Mouse (Mus musculus): ENCODE data around the gene Mst1. TPM values are rescaled to one million over a fixed set of nuclear protein-coding genes. Genes with fewer than 3 reads are reported as not detected.
A peak's percentile ranks its signal among the peaks of the same experiment; 100 is the strongest.

The Mst1 gene
- polyA plus RNA-seq (2015; fragmentation: Nextera tagmentation; extraction: Ambion mirVana) = 7.8 and 8.7 TPM in 2 replicates

- no peaks in the 10 kb centered on the region for H3K36me3 ChIP-seq (ENCODE audit: control insufficient read depth, insufficient read depth, low read length)
- ATAC-seq (ENCODE audit: insufficient read depth, low FRiP score) = peak; percentile 43; the same call in 1 of the 2 replicates
- H3K9ac ChIP-seq (ENCODE audit: low read length) = peak within 1 kb of the TSS; percentile 97
- H3K27ac ChIP-seq (ENCODE audit: low read length) = peak within 1 kb of the TSS; percentile 92
- H3K27me3 ChIP-seq (ENCODE audit: control insufficient read depth, insufficient read depth, low read length) = peaks cover 21% of the 10 kb centered on the region
- no peaks in the 10 kb centered on the region for H3K9me3 ChIP-seq (replicated peaks; ENCODE audit: control insufficient read depth, low read length)
- peak within 1 kb of the TSS; percentile 95 for H3K4me3 ChIP-seq (replicated peaks; ENCODE audit: low read length)
- peaks cover 24% of the 10 kb centered on the region for H3K4me1 ChIP-seq (ENCODE audit: control insufficient read depth, insufficient read depth, low read length)
- WGBS = 66% methylated on average over 5 of the region's 5 CpGs
- peak within 1 kb of the TSS; percentile 95 for H3K4me2 ChIP-seq (ENCODE audit: low read depth, low read length)
These were observed at the start of gene Mst1 for GRCm38 (mm10) chr9:108080168-108080567. TSS of gene Mst1 (plus strand) at chr9:108080436.

- Histone ChIP-seq H3K4me2 (ENCODE audit: low read depth, low read length) (no peak overlapping the region), H3K27ac (ENCODE audit: low read length) (no peak overlapping the region), H3K9me3 (replicated peaks; ENCODE audit: control insufficient read depth, low read length) (no peaks in the 10 kb centered on the region), H3K4me3 (replicated peaks; ENCODE audit: low read length) (no peak overlapping the region), H3K9ac (ENCODE audit: low read length) (no peak overlapping the region), H3K36me3 (ENCODE audit: control insufficient read depth, insufficient read depth, low read length) (peaks cover 18% of the 10 kb centered on the region), H3K4me1 (ENCODE audit: control insufficient read depth, insufficient read depth, low read length) (no peaks in the 10 kb centered on the region), H3K27me3 (ENCODE audit: control insufficient read depth, insufficient read depth, low read length) (no peaks in the 10 kb centered on the region)
- WGBS = 94% methylated on average over 5 of the region's 5 CpGs
- no peak for ATAC-seq (ENCODE audit: insufficient read depth, low FRiP score)
These were observed 48.1 kb upstream of the Mst1 start for GRCm38 (mm10) chr9:108032126-108032525.

GRCm38 (mm10) chr9:108035331-108036156 is 44.7 kb upstream of the Mst1 start:
- peak overlapping the region; percentile 37; the same call in 1 of the 2 replicates for H3K27ac ChIP-seq (ENCODE audit: low read length)
- no peak overlapping the region for H3K4me3 ChIP-seq (replicated peaks; ENCODE audit: low read length)
- H3K36me3 ChIP-seq (ENCODE audit: control insufficient read depth, insufficient read depth, low read length) = peaks cover 10% of the 10 kb centered on the region
- no peaks in the 10 kb centered on the region for H3K4me1 ChIP-seq (ENCODE audit: control insufficient read depth, insufficient read depth, low read length)
- H3K4me2 ChIP-seq (ENCODE audit: low read depth, low read length) = no peak overlapping the region
- no peaks in the 10 kb centered on the region for H3K9me3 ChIP-seq (replicated peaks; ENCODE audit: control insufficient read depth, low read length)
- H3K27me3 ChIP-seq (ENCODE audit: control insufficient read depth, insufficient read depth, low read length) = no peaks in the 10 kb centered on the region
- peak; percentile 50; the same call in 1 of the 2 replicates for ATAC-seq (ENCODE audit: insufficient read depth, low FRiP score)
- 93% methylated on average over 2 of the region's 2 CpGs for WGBS
- H3K9ac ChIP-seq (ENCODE audit: low read length) = no peak overlapping the region

- H3K36me3 ChIP-seq (ENCODE audit: control insufficient read depth, insufficient read depth, low read length) = peaks cover 28% of the 10 kb centered on the region
These were observed 35.3 kb upstream of the Mst1 start for GRCm38 (mm10) chr9:108044751-108045492.

GRCm38 (mm10) chr9:108046582-108046981 is 33.7 kb upstream of the Mst1 start:
- H3K36me3 ChIP-seq (ENCODE audit: control insufficient read depth, insufficient read depth, low read length) = peaks cover 30% of the 10 kb centered on the region
- H3K9me3 ChIP-seq (replicated peaks; ENCODE audit: control insufficient read depth, low read length) = no peaks in the 10 kb centered on the region
- H3K27me3 ChIP-seq (ENCODE audit: control insufficient read depth, insufficient read depth, low read length) = no peaks in the 10 kb centered on the region
- no peak overlapping the region for H3K27ac ChIP-seq (ENCODE audit: low read length)
- H3K4me2 ChIP-seq (ENCODE audit: low read depth, low read length) = no peak overlapping the region
- H3K9ac ChIP-seq (ENCODE audit: low read length) = no peak overlapping the region
- WGBS = 91% methylated on average over 4 of the region's 4 CpGs
- H3K4me3 ChIP-seq (replicated peaks; ENCODE audit: low read length) = no peak overlapping the region
- no peak for ATAC-seq (ENCODE audit: insufficient read depth, low FRiP score)
- peaks cover 19% of the 10 kb centered on the region for H3K4me1 ChIP-seq (ENCODE audit: control insufficient read depth, insufficient read depth, low read length)

More at GRCm38 (mm10) chr9:108044751-108045492, 35.3 kb upstream of the Mst1 start:
- 94% methylated on average over 8 of the region's 8 CpGs for WGBS
- H3K27me3 ChIP-seq (ENCODE audit: control insufficient read depth, insufficient read depth, low read length) = no peaks in the 10 kb centered on the region
- no peak overlapping the region for H3K4me2 ChIP-seq (ENCODE audit: low read depth, low read length)
- no peak overlapping the region for H3K27ac ChIP-seq (ENCODE audit: low read length)
- H3K9me3 ChIP-seq (replicated peaks; ENCODE audit: control insufficient read depth, low read length) = no peaks in the 10 kb centered on the region
- no peak for ATAC-seq (ENCODE audit: insufficient read depth, low FRiP score)
- no peak overlapping the region for H3K4me3 ChIP-seq (replicated peaks; ENCODE audit: low read length)
- no peak overlapping the region for H3K9ac ChIP-seq (ENCODE audit: low read length)
- peaks cover 14% of the 10 kb centered on the region for H3K4me1 ChIP-seq (ENCODE audit: control insufficient read depth, insufficient read depth, low read length)

GRCm38 (mm10) chr9:108047601-108048565 is 32.4 kb upstream of the Mst1 start:
- H3K27ac ChIP-seq (ENCODE audit: low read length) = peak overlapping the region; percentile 86
- peaks cover 29% of the 10 kb centered on the region for H3K36me3 ChIP-seq (ENCODE audit: control insufficient read depth, insufficient read depth, low read length)
- H3K4me2 ChIP-seq (ENCODE audit: low read depth, low read length) = peak overlapping the region; percentile 80
- peak overlapping the region; percentile 73 for H3K9ac ChIP-seq (ENCODE audit: low read length)
- no peak for ATAC-seq (ENCODE audit: insufficient read depth, low FRiP score)
- no peaks in the 10 kb centered on the region for H3K27me3 ChIP-seq (ENCODE audit: control insufficient read depth, insufficient read depth, low read length)
- H3K9me3 ChIP-seq (replicated peaks; ENCODE audit: control insufficient read depth, low read length) = no peaks in the 10 kb centered on the region
- WGBS = 42% methylated on average over 17 of the region's 17 CpGs
- H3K4me1 ChIP-seq (ENCODE audit: control insufficient read depth, insufficient read depth, low read length) = peaks cover 25% of the 10 kb centered on the region
- peak overlapping the region; percentile 91 for H3K4me3 ChIP-seq (replicated peaks; ENCODE audit: low read length)

- peaks cover 29% of the 10 kb centered on the region for H3K36me3 ChIP-seq (ENCODE audit: control insufficient read depth, insufficient read depth, low read length)
- H3K4me1 ChIP-seq (ENCODE audit: control insufficient read depth, insufficient read depth, low read length) = peaks cover 30% of the 10 kb centered on the region
- WGBS = under 1% methylated on average over 19 of the region's 19 CpGs
These were observed 31.7 kb upstream of the Mst1 start for GRCm38 (mm10) chr9:108048566-108048955.

GRCm38 (mm10) chr9:108049016-108049455 is 31.2 kb upstream of the Mst1 start, which contains the start of gene Gmppb:
TSS of gene Gmppb (plus strand) at chr9:108049242.
- Histone ChIP-seq H3K27me3 (ENCODE audit: control insufficient read depth, insufficient read depth, low read length) (no peaks in the 10 kb centered on the region), H3K9ac (ENCODE audit: low read length) (peak within 1 kb of the TSS; percentile 89), H3K4me1 (ENCODE audit: control insufficient read depth, insufficient read depth, low read length) (peaks cover 31% of the 10 kb centered on the region), H3K4me2 (ENCODE audit: low read depth, low read length) (peak within 1 kb of the TSS; percentile 88), H3K4me3 (replicated peaks; ENCODE audit: low read length) (peak within 1 kb of the TSS; percentile 91), H3K9me3 (replicated peaks; ENCODE audit: control insufficient read depth, low read length) (no peaks in the 10 kb centered on the region), H3K27ac (ENCODE audit: low read length) (peak within 1 kb of the TSS; percentile 86), H3K36me3 (ENCODE audit: control insufficient read depth, insufficient read depth, low read length) (peaks cover 29% of the 10 kb centered on the region)
- under 1% methylated on average over 36 of the region's 39 CpGs for WGBS
- ATAC-seq (ENCODE audit: insufficient read depth, low FRiP score) = peak; percentile 93

More at GRCm38 (mm10) chr9:108048566-108048955, 31.7 kb upstream of the Mst1 start:
- H3K27me3 ChIP-seq (ENCODE audit: control insufficient read depth, insufficient read depth, low read length) = no peaks in the 10 kb centered on the region
- H3K4me2 ChIP-seq (ENCODE audit: low read depth, low read length) = peak overlapping the region; percentile 80
- H3K4me3 ChIP-seq (replicated peaks; ENCODE audit: low read length) = peak overlapping the region; percentile 91
- 0 out of 2 replicates have a peak, but pooled peaks have one; percentile 0 for ATAC-seq (ENCODE audit: insufficient read depth, low FRiP score)
- peak overlapping the region; percentile 73 for H3K9ac ChIP-seq (ENCODE audit: low read length)
- no peaks in the 10 kb centered on the region for H3K9me3 ChIP-seq (replicated peaks; ENCODE audit: control insufficient read depth, low read length)
- peak overlapping the region; percentile 86 for H3K27ac ChIP-seq (ENCODE audit: low read length)

All from stomach, embryonic 16.5 days (tissue).